Mouse (Mus musculus) kidney, adult 8-10 months (tissue): ENCODE data around the gene Sod1.
"Not testable (repeated sequence)": the region's sequence is repeated elsewhere in the genome, so short reads cannot be mapped to it uniquely, and the experiment has no call there.

Experiments used
- DNase-seq, 2 experiments: peaks; one replicate each; pipeline ENCODE4 v3.0.0; 2022

Sod1 gene

GRCm38 (mm10) chr16:90213477-90214339, 6.8 kb upstream of the Sod1 start:
- DNase-seq = no peak

- DNase-seq = no peak
Measured at GRCm38 (mm10) chr16:90214731-90215565, 5.6 kb upstream of the Sod1 start.

- DNase-seq = peak in 1 of 2 experiments; percentile 37
Measured at GRCm38 (mm10) chr16:90215879-90216278, 4.7 kb upstream of the Sod1 start.

GRCm38 (mm10) chr16:90216414-90216813, 4.1 kb upstream of the Sod1 start:
- peak; percentile 47 to 62 for DNase-seq

- DNase-seq = peak; percentile 72 to 79
Measured at GRCm38 (mm10) chr16:90217356-90217755, 3.2 kb upstream of the Sod1 start.

DNA sequence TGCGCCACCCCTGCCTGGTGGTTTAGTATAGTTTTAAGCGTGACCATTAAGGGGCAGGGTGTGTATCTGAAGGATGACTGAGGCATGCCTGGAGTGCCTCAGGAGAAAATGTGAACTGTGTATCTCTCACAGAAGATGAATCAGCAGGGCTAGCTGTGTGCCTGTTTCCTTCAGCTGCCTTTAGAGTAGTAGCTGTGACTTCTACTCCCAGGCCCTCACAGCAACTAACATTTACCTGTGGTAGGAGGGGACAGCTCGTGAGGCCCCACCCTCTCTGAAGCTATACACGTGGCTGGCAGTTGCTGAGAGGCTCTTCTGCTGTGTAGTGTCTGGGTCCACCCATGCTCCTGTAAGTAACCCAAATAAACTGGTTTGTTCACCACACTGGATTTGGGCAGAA, 2.6 kb upstream of the Sod1 start:
- DNase-seq = peak in 1 of 2 experiments; percentile 19

DNA sequence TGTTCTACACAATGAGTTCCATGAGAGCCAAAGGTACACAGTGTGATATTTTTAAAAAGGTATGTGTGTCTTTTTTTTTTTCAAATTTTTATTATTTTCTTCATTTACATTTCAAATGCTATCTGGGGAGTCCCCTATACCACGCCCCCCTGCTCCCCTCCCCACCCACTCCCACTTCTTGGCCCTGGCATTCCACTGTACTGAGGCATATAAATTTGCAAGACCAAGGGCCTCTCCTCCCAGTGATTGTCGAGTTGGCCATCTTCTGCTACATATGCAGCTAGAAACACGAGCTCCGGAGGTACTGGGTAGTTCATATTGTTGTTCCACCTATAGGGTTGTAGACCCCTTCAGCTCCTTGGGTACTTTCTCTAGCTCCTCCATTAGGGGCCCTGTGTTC, 1.1 kb upstream of the Sod1 start:
- not testable (repeated sequence) for DNase-seq

GRCm38 (mm10) chr16:90220892-90221431, 408 bp downstream of the Sod1 start:
- peak in 1 of 2 experiments; percentile 24 for DNase-seq

- peak; percentile 29 to 51 for DNase-seq
Measured at GRCm38 (mm10) chr16:90221441-90222070, 1.0 kb downstream of the Sod1 start.

DNA sequence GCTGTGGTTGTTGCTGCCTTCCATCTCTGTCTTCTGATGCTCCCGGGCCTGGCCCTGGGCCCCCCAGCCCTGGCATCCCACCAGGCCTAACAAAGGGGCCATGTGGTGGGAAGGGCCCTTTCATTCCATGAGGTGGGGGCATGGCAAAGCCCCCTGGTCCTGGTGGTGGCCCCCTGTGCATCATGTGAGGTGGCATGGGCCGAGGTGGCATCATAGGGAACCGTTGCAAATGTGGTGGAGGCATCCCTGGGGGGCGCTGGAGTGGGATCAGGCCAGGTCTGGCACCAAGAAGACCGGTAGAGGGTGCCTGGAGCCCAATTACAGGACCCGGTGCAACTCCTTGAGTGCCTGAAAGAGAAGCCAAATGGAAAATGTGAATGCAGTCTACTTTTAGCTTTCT, 9.3 kb downstream of the Sod1 start:
- no peak for DNase-seq

DNA sequence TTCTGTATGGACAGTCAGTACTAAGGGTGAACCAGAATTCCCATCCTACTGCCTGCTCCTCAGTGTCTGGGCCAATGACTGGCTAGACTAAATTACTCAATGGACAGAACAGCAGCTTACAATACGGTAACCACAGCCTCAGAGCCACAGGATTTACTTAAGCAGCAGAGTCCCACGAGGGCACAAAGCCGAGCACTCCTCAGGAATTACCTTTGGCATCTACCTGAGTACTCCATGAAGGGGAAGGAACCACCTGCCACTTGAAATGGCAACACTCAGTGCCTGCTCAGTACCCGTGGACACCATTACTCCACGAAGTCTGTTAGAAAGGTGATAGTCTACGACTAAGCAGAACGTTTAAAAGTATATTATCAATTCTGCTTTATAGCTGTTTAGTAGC, 10.7 kb downstream of the Sod1 start:
- no peak for DNase-seq

DNA sequence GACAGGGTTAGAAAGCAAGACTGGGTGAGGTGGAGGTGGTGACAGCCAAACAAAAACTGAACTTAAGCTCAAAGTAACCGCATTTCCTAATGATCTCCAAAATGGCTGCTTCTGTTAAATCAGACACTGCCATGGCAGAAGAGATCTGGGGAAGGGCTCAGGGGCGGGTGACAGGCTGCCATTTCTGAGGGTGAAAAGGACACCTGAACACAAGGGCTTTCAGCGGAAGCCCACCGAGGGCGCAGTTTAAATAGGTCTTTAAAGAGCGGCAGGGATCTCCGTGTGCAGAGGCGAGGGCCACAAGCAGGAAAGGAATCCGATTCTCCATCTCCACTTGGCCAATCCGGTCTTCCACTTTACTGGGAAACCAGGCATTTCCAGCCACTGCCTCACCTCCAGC, 13.1 kb downstream of the Sod1 start:
- DNase-seq = no peak

DNA sequence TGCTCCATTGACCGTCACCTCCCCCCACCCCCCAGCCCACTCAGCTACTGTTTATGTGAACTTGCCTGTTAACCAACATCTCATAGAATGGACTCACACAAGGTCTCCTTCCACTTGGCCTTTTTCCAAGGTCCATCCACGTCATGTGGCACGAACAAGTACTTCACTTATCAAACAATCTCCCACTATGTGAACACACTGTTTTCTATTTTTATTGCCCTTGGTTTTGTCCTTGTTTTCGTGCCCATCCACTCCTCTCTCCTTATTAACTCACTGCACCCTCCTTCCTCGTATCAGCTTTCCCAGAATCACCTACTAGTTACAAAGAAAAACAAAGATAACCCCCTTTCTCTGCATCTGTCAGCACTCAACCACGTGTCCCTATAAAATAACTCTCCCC, 14.1 kb downstream of the Sod1 start:
- DNase-seq = no peak

DNA sequence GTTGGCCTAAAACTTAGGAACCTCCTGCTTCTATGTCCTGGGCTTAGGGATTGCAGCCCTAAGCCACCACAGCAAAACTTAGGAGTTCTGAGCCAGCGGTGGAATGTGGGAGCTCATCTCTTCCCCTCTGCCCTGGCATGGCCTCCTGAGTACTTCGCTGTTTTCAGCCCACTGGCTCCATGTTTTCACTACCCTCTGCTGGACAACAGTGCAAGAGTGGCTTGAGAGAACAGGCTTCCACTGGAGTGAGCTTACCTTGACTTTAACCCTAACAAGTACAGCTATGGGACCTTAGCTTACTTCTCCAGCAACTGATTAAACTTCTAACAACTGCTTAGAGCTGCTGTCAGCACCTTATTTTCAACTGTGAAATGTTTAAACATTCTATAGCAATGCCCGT, 14.6 kb downstream of the Sod1 start:
- DNase-seq = no peak

DNA sequence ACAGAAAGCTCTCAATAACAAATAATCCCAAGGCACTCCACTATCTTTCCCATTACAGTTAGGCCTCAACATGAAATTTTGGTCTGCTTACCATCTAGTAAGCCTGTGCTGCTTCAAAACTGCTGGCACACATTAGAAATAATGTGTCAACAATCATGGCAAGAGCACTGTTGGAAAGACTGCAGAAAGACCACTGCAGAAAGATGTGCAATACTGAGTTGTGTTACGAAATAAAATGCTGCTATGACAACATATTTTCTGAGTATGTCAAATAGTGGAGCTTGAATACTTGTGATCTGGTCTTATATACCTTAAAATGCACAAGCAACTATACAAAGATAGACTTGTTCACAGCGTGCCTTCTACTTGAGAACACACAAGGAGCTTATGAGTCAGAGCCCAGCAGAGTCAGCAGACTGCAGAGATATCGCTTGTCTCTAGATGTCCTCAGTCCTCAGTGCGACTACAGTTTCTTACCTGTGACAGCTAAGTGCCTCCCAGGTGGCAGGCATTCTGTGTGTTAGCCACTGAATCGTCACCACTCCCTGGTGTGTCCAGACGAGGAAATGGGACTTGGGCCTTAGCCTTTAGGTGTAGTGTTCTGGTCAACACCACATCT, 18.7 kb downstream of the Sod1 start:
- DNase-seq = no peak

DNA sequence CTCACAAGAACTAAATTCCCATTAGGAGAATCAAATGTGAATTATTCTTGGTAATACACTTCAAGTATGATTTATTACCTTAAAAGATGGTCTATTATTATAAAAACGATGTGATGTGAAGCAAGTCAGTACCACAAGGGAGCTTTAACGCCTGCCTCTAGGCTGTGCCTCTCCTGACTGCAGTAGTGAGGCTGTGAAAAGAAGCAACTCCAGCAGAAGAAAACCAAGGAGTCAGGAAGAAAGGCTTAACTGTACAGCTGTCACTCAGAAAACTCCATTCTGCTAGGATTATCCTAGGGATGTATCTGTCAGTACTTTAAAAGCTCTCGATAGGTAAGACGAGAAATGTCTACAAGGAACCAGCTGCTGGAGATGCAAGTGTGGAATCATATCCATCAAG, 21.3 kb downstream of the Sod1 start:
- DNase-seq = no peak

- DNase-seq = no peak
Measured at GRCm38 (mm10) chr16:90242426-90243304, 22.1 kb downstream of the Sod1 start.

DNA sequence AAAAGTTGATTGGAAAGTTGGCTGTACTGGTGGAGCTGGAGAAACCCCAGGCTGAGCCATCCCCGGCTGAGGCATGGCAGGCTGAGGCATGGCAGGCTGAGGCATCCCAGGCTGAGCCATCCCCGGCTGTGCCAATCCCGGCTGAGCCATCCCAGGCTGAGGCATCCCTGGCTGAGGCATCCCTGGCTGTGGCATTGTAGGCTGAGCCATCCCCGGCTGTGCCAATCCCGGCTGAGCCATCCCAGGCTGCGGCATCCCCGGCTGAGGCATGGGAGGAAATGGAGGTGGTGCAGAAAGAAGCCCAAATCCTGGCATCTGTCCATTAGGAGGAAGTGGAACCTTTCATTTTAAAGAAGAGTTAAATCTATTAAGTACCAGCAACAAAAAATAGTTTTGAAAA, 29.5 kb downstream of the Sod1 start:
- no peak for DNase-seq

DNA sequence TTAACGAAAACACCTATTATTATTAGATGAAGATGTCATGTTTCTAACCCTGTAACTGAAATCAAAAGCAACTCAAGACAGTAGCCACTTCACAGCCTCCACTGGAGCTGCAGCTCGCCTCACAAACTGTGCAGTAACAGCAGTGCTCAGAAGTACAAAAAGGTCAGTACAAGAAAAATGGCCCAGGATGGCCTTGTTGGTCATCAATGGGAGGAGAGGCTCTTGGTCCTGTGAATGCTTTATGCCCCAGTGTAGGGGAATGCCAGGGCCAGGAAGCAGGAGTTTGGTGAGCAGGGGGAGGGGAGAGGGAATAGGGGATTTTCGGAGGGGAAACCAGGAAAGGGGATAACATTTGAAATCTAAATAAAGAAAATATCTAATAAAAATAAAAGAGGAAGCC, 30.7 kb downstream of the Sod1 start:
- not testable (repeated sequence) for DNase-seq

GRCm38 (mm10) chr16:90252521-90252920, 32.0 kb downstream of the Sod1 start:
- no peak for DNase-seq

DNA sequence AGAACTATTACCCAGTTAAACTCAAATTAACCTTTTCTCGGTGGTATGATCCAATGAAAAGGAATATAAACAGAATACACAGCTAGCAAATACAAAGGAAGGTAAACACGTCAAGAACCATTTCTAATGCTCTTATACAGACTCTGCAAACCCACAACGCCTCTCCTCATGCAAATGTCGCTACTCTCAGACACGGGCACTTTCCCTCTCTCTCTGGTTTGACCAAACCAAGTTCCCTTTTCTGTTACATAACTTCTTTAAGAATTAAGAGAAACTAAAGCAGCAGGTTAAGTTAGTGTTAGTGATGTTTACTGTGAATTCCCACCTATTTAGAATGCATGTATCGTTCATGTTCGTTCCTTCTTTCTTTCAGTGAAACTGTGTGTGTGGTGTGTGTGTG, 38.4 kb downstream of the Sod1 start:
- no peak for DNase-seq

DNA sequence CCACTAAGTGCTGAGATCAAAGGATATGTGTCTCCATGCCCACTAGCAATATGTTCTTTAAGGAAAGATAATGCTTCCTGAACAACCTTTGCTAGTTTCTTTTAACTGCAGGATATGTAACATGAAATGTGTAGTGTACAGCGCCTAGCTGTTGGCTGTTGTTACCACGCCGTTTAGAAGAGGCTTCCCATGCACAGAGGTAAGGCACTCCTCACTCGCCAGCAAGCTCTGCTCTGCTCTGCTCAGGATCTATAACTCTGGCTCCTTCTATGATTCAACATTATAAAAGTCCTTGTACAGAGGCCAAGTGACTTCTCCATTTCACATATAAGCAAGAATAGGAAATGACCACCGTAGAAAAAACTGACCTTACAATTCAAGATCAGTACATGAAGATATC, 39.1 kb downstream of the Sod1 start:
- no peak for DNase-seq
